Mouse (Mus musculus) liver, embryonic 15.5 days (tissue): ENCODE results near the gene Kcnmb1. TPM values are rescaled to one million over a fixed set of nuclear protein-coding genes. Genes with fewer than 3 reads are reported as not detected.

Source experiments
- ATAC-seq: fragments of 200-750 bp; cut with Nextera tagmentation; 2 replicates; pipeline ENCODE4 v1.8.0; 2017; ENCODE audit warnings: moderate number of reproducible peaks, mild to moderate bottlenecking, moderate library complexity; ENCODE audit not compliant: insufficient read depth
- H3K27ac ChIP-seq: fragments of 300-500 bp; sonication (generic); replicated peaks from 2 replicates; pipeline ENCODE4 v1.5.1; 2015; ENCODE audit warnings: mild to moderate bottlenecking, inconsistent platforms
- H3K27me3 ChIP-seq: fragments of 300-500 bp; sonication (generic); 2 replicates; pipeline ENCODE4 v1.6.1; 2015; ENCODE audit warnings: mild to moderate bottlenecking, inconsistent platforms
- H3K36me3 ChIP-seq: fragments of 300-500 bp; sonication (generic); replicated peaks from 2 replicates; pipeline ENCODE4 v1.6.1; 2015; ENCODE audit warnings: moderate library complexity, mild to moderate bottlenecking, inconsistent platforms
- H3K4me1 ChIP-seq: fragments of 300-500 bp; sonication (generic); replicated peaks from 2 replicates; pipeline ENCODE4 v1.6.1; 2015; ENCODE audit warnings: inconsistent platforms
- H3K4me2 ChIP-seq: fragments of 300-500 bp; sonication (generic); 2 replicates; pipeline ENCODE4 v1.6.1; 2015; ENCODE audit warnings: moderate library complexity, mild to moderate bottlenecking, inconsistent platforms
- H3K4me3 ChIP-seq: fragments of 300-500 bp; sonication (generic); replicated peaks from 2 replicates; pipeline ENCODE4 v1.5.1; 2015; ENCODE audit warnings: mild to moderate bottlenecking, inconsistent platforms
- H3K9ac ChIP-seq: fragments of 300-500 bp; sonication (generic); 2 replicates; pipeline ENCODE4 v1.6.1; 2015; ENCODE audit warnings: moderate library complexity, mild to moderate bottlenecking, inconsistent platforms
- H3K9me3 ChIP-seq: fragments of 300-500 bp; sonication (generic); replicated peaks from 2 replicates; pipeline ENCODE4 v1.6.1; 2016; ENCODE audit warnings: inconsistent platforms
- WGBS: fragments of 180-500 bp; shearing (Covaris S2); methylation state at CpG from one replicate; pipeline ENCODE4 v1.1.7; 2015; ENCODE audit warnings: mixed read lengths; ENCODE audit not compliant: insufficient replicate concordance; 5-methylcytosine and 5-hydroxymethylcytosine counted together
- polyA plus RNA-seq: library from polyadenylated mRNA; unstranded; fragments of >200 nt; fragmentation: Nextera tagmentation; extraction: Ambion mirVana; gene quantifications from 2 replicates; pipeline ENCODE4 v1.2.1, GENCODE M21; 2015

Gene Kcnmb1
- polyA plus RNA-seq, 1 experiment from 2014 or later = not detected

DNA sequence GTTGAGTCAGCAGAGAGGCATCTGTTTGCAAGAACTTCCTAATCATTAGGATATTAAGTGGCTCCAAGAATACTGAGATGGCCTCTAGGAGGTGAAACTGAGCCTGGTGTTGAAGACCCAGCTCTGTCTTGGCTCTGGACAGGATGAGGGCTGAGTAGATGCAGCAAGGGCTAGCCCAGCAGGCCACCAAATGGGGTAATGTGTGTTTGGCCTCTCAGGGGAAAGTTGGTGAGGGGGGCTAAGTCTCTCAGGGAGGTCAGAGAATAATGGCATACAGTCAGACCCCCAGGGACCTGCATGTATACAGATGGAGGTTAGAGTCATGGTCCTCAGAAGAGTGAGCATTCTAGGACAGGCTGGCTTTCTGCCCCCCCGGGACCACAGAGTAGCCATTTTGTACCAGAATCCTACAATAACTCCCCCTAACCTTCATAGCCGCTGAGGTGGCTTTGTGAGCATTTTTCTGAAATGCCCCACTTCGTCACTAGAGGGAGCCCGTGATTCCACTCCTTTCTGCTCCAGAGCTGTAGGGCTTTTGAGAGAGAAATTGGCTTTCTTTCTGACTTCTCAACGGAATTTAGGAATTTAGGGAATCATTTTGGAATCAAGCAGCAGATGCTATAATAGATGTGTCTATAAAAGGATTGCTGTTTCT, 39.3 kb downstream of the Kcnmb1 start:
- no peak overlapping the region for H3K9ac ChIP-seq
- H3K9me3 ChIP-seq = no peaks in the 10 kb centered on the region
- no peaks in the 10 kb centered on the region for H3K36me3 ChIP-seq
- H3K4me1 ChIP-seq = no peaks in the 10 kb centered on the region
- WGBS = 2% methylated on average over 5 of the region's 5 CpGs
- H3K4me2 ChIP-seq = no peak overlapping the region
- no peak overlapping the region for H3K4me3 ChIP-seq
- ATAC-seq = no peak
- no peaks in the 10 kb centered on the region for H3K27me3 ChIP-seq
- H3K27ac ChIP-seq = no peak overlapping the region

GRCm38 (mm10) chr11:34002593-34002965, 39.8 kb downstream of the Kcnmb1 start:
- no peak overlapping the region for H3K9ac ChIP-seq
- H3K27ac ChIP-seq = no peak overlapping the region
- no peak overlapping the region for H3K4me3 ChIP-seq
- no peak overlapping the region for H3K4me2 ChIP-seq
- 46% methylated on average over 5 of the region's 5 CpGs for WGBS
- no peaks in the 10 kb centered on the region for H3K9me3 ChIP-seq
- no peaks in the 10 kb centered on the region for H3K27me3 ChIP-seq
- no peaks in the 10 kb centered on the region for H3K36me3 ChIP-seq
- no peaks in the 10 kb centered on the region for H3K4me1 ChIP-seq
- no peak for ATAC-seq

- H3K4me2 ChIP-seq = no peak overlapping the region
- peaks cover 14% of the 10 kb centered on the region for H3K4me1 ChIP-seq
- 34% methylated on average over 2 of the region's 2 CpGs for WGBS
- no peaks in the 10 kb centered on the region for H3K27me3 ChIP-seq
- no peaks in the 10 kb centered on the region for H3K36me3 ChIP-seq
- no peaks in the 10 kb centered on the region for H3K9me3 ChIP-seq
- H3K9ac ChIP-seq = no peak overlapping the region
- H3K4me3 ChIP-seq = no peak overlapping the region
- no peak overlapping the region for H3K27ac ChIP-seq
- no peak for ATAC-seq
Measured at GRCm38 (mm10) chr11:34007616-34008015, 44.8 kb downstream of the Kcnmb1 start.

DNA sequence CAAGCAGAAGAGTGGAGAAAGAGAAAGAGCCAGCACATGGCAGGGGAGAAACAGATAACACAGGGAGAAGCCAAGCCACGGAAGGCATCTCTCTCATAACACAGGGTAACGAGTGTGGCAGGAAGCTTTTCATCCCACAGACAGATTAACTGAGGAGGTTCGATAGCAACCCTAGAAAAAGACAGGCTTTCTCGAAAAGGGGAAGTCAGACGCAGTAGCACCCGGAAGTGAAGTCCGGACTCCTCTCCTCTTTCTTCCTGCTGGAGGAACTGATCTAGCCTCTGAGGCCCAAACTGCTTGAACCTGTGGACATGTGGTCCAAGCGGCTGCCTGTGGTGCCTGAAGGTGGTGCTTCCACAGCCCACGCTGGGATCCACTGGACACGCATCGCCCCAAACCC, 45.4 kb downstream of the Kcnmb1 start:
- H3K4me3 ChIP-seq = peak overlapping the region; percentile 35
- WGBS = 11% methylated on average over 11 of the region's 11 CpGs

GRCm38 (mm10) chr11:34008702-34009101, 45.9 kb downstream of the Kcnmb1 start:
- H3K27me3 ChIP-seq = no peaks in the 10 kb centered on the region
- H3K36me3 ChIP-seq = no peaks in the 10 kb centered on the region
- WGBS = 9% methylated on average over 9 of the region's 9 CpGs
- peak overlapping the region; percentile 35 for H3K4me3 ChIP-seq
- H3K4me1 ChIP-seq = peaks cover 14% of the 10 kb centered on the region
- no peaks in the 10 kb centered on the region for H3K9me3 ChIP-seq
- peak overlapping the region; percentile 63 for H3K4me2 ChIP-seq
- peak overlapping the region; percentile 15; the same call in 1 of the 2 replicates for H3K9ac ChIP-seq
- H3K27ac ChIP-seq = peak overlapping the region; percentile 66
- no peak for ATAC-seq

More for the DNA sequence above, 45.4 kb downstream of the Kcnmb1 start:
- H3K4me2 ChIP-seq = peak overlapping the region; percentile 63
- peak overlapping the region; percentile 15; the same call in 1 of the 2 replicates for H3K9ac ChIP-seq
- H3K27ac ChIP-seq = peak overlapping the region; percentile 66
- no peaks in the 10 kb centered on the region for H3K36me3 ChIP-seq
- no peaks in the 10 kb centered on the region for H3K9me3 ChIP-seq
- H3K4me1 ChIP-seq = peaks cover 14% of the 10 kb centered on the region
- ATAC-seq = peak; percentile 28; the same call in 1 of the 2 replicates
- H3K27me3 ChIP-seq = no peaks in the 10 kb centered on the region

DNA sequence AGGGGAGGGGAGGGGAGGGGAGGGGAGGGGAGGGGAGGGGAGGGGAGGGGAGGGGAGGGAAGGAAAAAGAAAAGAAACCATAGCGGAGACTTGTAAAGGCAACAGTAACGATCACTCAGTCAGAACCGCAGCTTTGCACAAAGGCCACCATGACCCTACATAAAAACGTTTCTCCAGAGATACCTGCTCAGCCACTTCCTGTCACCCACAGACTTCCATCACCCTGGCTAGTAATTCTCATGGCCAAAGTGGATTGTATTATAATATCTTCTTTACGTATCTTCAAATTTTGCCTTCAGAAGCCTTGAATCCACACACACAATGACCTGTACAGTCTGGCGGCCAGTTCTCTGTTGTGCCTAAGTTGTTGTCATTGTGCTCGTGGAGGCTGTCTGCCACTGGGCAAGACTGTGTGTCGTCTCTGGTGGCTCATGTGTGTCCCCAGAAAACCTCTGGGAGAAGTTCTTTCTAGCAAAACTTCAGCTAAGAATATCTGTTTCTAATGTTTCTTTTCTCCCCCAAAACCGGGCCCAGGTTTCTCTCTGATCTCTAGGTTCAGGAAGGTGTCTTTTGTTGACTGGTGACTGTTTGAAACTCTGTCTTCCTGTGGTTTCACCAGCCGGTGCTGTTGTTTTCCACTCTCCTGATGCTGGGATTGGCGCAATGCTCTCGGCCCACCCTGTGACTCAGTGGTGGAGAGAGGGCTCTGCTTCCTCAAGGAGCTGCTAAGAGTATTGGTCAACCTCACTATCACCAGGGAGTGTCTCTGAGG, 46.7 kb downstream of the Kcnmb1 start:
- no peaks in the 10 kb centered on the region for H3K27me3 ChIP-seq
- no peaks in the 10 kb centered on the region for H3K9me3 ChIP-seq
- no peak overlapping the region for H3K4me3 ChIP-seq
- 40% methylated on average over 12 of the region's 12 CpGs for WGBS
- ATAC-seq = no peak
- no peak overlapping the region for H3K9ac ChIP-seq
- peak overlapping the region; percentile 42 for H3K27ac ChIP-seq
- no peaks in the 10 kb centered on the region for H3K36me3 ChIP-seq
- no peak overlapping the region for H3K4me2 ChIP-seq
- peaks cover 14% of the 10 kb centered on the region for H3K4me1 ChIP-seq

GRCm38 (mm10) chr11:34010133-34010858, 47.5 kb downstream of the Kcnmb1 start:
- Histone ChIP-seq H3K36me3 (no peaks in the 10 kb centered on the region), H3K9me3 (no peaks in the 10 kb centered on the region), H3K4me2 (no peak overlapping the region), H3K27me3 (no peaks in the 10 kb centered on the region), H3K4me1 (peaks cover 14% of the 10 kb centered on the region), H3K4me3 (no peak overlapping the region), H3K9ac (no peak overlapping the region), H3K27ac (peak overlapping the region; percentile 42)
- 0 out of 2 replicates have a peak, but pooled peaks have one; percentile 23 for ATAC-seq
- 34% methylated on average over 7 of the region's 7 CpGs for WGBS

- Histone ChIP-seq H3K9ac (no peak overlapping the region), H3K27me3 (no peaks in the 10 kb centered on the region), H3K27ac (peak overlapping the region; percentile 42; the same call in 1 of the 2 replicates), H3K4me3 (no peak overlapping the region), H3K9me3 (no peaks in the 10 kb centered on the region), H3K4me2 (no peak overlapping the region), H3K4me1 (peaks cover 14% of the 10 kb centered on the region), H3K36me3 (no peaks in the 10 kb centered on the region)
- 0 out of 2 replicates have a peak, but pooled peaks have one; percentile 14 for ATAC-seq
- 48% methylated on average over 4 of the region's 4 CpGs for WGBS
Measured at GRCm38 (mm10) chr11:34010859-34011172, 48.0 kb downstream of the Kcnmb1 start.

DNA sequence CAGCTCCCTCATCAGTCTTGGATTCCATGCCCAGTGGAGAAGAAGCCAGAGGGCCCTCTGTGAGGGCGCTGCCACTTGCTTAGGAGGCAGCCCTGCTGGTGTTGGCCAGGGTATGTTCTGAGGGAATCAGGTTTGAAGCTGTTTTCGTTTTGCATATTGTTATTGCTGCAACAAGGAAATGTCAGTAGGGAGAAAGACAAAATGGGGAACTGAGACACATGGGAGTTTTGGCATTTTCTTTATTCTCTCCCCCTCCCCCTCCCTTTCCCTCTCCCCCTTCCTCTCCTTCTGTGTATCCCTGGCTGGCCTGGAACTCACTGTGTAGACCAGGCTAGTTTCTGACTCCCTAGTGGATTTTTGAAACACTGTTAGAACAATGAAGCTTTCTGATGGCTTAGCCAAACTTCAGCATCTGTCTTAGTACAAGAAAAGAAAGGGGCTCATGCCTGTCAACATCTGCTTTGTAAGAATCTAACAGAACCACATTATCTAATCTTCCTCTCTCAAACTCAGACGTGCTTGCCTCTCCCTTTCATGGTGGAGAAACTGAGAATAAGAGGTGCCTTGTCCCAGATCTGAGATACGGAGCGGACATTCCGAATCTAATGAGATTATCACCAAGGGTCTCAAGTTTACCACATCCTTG, 49.3 kb downstream of the Kcnmb1 start:
- H3K27me3 ChIP-seq = no peaks in the 10 kb centered on the region
- H3K27ac ChIP-seq = no peak overlapping the region
- H3K4me1 ChIP-seq = peaks cover 14% of the 10 kb centered on the region
- no peak overlapping the region for H3K4me3 ChIP-seq
- no peak overlapping the region for H3K9ac ChIP-seq
- no peaks in the 10 kb centered on the region for H3K36me3 ChIP-seq
- ATAC-seq = no peak
- H3K4me2 ChIP-seq = no peak overlapping the region
- H3K9me3 ChIP-seq = no peaks in the 10 kb centered on the region
- 44% methylated on average over 6 of the region's 6 CpGs for WGBS
